Mouse (Mus musculus): ENCODE data around the gene Clba1. TPM values are rescaled to one million over a fixed set of nuclear protein-coding genes. Genes with fewer than 3 reads are reported as not detected.

Gene Clba1
- polyA plus RNA-seq, 1 experiment, result not detected

DNA sequence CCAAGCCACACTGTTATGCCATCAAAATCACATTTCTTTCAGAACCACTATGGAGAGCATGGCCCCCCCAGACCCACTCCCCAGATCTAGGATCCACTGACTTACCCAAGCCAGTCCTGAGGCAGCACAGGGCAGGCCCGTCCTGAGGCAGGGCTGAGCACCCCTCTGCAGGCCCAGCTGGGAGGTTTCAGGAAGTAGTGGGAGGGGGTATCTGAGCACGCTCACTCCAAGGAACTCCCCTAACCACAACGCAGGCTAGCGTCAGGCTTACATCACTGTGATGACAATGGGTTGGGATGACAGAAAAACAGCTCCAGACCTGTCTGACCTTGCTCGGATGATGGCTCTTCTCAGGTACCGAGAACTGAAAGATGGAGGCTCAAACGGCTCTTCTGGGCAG is 52.0 kb downstream of the Clba1 start:
- no peak for TF ChIP-seq POLR2A (IDR thresholded peaks at IDR 0.05; ENCODE audit: insufficient read depth, low read depth, low read length)
- TF ChIP-seq CTCF (IDR thresholded peaks at IDR 0.05; ENCODE audit: insufficient read depth, low read depth, low read length), result no peak
- WGBS, result 84% methylated on average over 7 of the region's 7 CpGs
- H3K4me1 ChIP-seq (ENCODE audit: control insufficient read depth, insufficient read depth, low read length), result no peaks in the 10 kb centered on the region
- no peak overlapping the region for H3K27ac ChIP-seq (ENCODE audit: insufficient read depth, low read depth, low read length)
- no peak overlapping the region for H3K4me3 ChIP-seq (ENCODE audit: insufficient read depth, low read depth, low read length)

DNA sequence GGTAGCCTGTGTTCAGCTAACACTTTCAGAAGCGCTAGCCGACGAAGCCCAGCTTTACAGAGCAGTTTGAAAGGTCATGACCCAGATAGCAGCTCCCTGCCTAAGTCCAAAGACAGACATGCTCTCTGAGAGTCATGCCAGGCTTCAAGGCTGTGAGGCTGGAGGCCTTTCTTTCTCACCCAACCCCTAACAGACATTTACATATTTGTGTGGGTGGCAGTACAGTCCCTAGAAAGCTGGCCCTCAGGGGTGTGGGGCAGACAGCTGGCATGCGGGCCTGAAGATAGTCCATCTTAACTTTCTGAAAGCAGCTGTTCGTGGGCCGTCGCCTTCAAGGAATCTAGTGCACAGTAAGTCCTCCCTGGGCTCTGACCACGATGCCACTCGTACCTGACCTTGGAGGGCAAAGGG is 53.2 kb downstream of the Clba1 start:
- Histone ChIP-seq H3K27ac (ENCODE audit: insufficient read depth, low read depth, low read length) (no peak overlapping the region), H3K4me3 (ENCODE audit: insufficient read depth, low read depth, low read length) (no peak overlapping the region), H3K4me1 (ENCODE audit: control insufficient read depth, insufficient read depth, low read length) (no peaks in the 10 kb centered on the region; the same call in 1 of the 2 replicates)
- 83% methylated on average over 9 of the region's 9 CpGs for WGBS
- TF ChIP-seq POLR2A (IDR thresholded peaks at IDR 0.05; ENCODE audit: insufficient read depth, low read depth, low read length), result no peak
- no peak for TF ChIP-seq CTCF (IDR thresholded peaks at IDR 0.05; ENCODE audit: insufficient read depth, low read depth, low read length)

DNA sequence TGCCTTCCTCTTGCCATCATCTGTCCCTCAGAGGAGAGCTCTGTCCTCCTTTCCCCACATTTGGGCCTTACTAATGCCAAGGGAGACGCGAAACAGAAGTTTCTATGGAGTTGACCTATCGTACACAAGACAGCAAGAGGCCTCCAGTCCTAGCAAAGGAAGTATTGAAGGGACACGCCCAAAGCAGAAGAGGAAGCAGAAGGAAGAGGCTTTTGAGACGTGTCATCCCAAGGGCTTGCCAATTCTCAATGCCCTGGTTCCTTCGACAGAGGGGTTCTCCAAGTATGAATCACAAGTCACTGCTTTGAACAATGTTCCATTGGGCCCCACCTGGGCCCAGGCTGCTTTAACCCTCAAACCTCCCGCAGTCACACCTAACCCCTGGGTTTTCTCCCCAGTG is 56.1 kb downstream of the Clba1 start:
- 90% methylated on average over 7 of the region's 7 CpGs for WGBS
- no peak overlapping the region for H3K27ac ChIP-seq (ENCODE audit: insufficient read depth, low read depth, low read length)
- no peak overlapping the region for H3K4me3 ChIP-seq (ENCODE audit: insufficient read depth, low read depth, low read length)
- peaks cover 3% of the 10 kb centered on the region for H3K4me1 ChIP-seq (ENCODE audit: control insufficient read depth, insufficient read depth, low read length)
- TF ChIP-seq POLR2A (IDR thresholded peaks at IDR 0.05; ENCODE audit: insufficient read depth, low read depth, low read length), result no peak
- no peak for TF ChIP-seq CTCF (IDR thresholded peaks at IDR 0.05; ENCODE audit: insufficient read depth, low read depth, low read length)

Other genes with a start within 250 kb of the Clba1 start
- gene Inf2, start 220.2 kb upstream of the Clba1 start, polyA plus RNA-seq (2012; ENCODE audit: insufficient read depth, insufficient read length, low replicate concordance, missing spikeins), result not detected in 2 replicates
- gene Adssl1, start 188.9 kb upstream of the Clba1 start, polyA plus RNA-seq (2012; ENCODE audit: insufficient read depth, insufficient read length, low replicate concordance, missing spikeins), result not detected in 2 replicates
- gene Siva1, start 164.3 kb upstream of the Clba1 start, polyA plus RNA-seq (2012; ENCODE audit: insufficient read depth, insufficient read length, low replicate concordance, missing spikeins), result not detected in 2 replicates
- gene Akt1, start 134.1 kb upstream of the Clba1 start, polyA plus RNA-seq (2012; ENCODE audit: insufficient read depth, insufficient read length, low replicate concordance, missing spikeins), result not detected in 2 replicates
- not detected in 2 replicates for gene Zbtb42, start 130.1 kb upstream of the Clba1 start, polyA plus RNA-seq (2012; ENCODE audit: insufficient read depth, insufficient read length, low replicate concordance, missing spikeins)
- not detected in 2 replicates for gene Cep170b, start 88.5 kb upstream of the Clba1 start, polyA plus RNA-seq (2012; ENCODE audit: insufficient read depth, insufficient read length, low replicate concordance, missing spikeins)
- not detected in 2 replicates for gene Pld4, start 48.3 kb upstream of the Clba1 start, polyA plus RNA-seq (2012; ENCODE audit: insufficient read depth, insufficient read length, low replicate concordance, missing spikeins)
- not detected in 2 replicates for gene Ahnak2, start 6.3 kb upstream of the Clba1 start, polyA plus RNA-seq (2012; ENCODE audit: insufficient read depth, insufficient read length, low replicate concordance, missing spikeins)
- gene Cdca4, start 20.5 kb downstream of the Clba1 start, polyA plus RNA-seq (2012; ENCODE audit: insufficient read depth, insufficient read length, low replicate concordance, missing spikeins), result not detected in 2 replicates
- not detected in 2 replicates for gene Gpr132, start 59.3 kb downstream of the Clba1 start, polyA plus RNA-seq (2012; ENCODE audit: insufficient read depth, insufficient read length, low replicate concordance, missing spikeins)
- not detected in 2 replicates for gene Jag2, start 120.8 kb downstream of the Clba1 start, polyA plus RNA-seq (2012; ENCODE audit: insufficient read depth, insufficient read length, low replicate concordance, missing spikeins)
- gene Nudt14, start 133.2 kb downstream of the Clba1 start, polyA plus RNA-seq (2012; ENCODE audit: insufficient read depth, insufficient read length, low replicate concordance, missing spikeins), result not detected in 2 replicates
- gene Btbd6, start 167.5 kb downstream of the Clba1 start, polyA plus RNA-seq (2012; ENCODE audit: insufficient read depth, insufficient read length, low replicate concordance, missing spikeins), result not detected in 2 replicates
- gene Brf1, start 191.8 kb downstream of the Clba1 start, polyA plus RNA-seq (2012; ENCODE audit: insufficient read depth, insufficient read length, low replicate concordance, missing spikeins), result not detected in 2 replicates
- gene Pacs2, start 205.6 kb downstream of the Clba1 start, polyA plus RNA-seq (2012; ENCODE audit: insufficient read depth, insufficient read length, low replicate concordance, missing spikeins), result not detected in 2 replicates

Data from olfactory bulb, adult 2 months (tissue).